Mouse (Mus musculus): Measurements from ENCODE around the gene Klhl1.
"Not testable (repeated sequence)": the region's sequence is repeated elsewhere in the genome, so short reads cannot be mapped to it uniquely, and the experiment has no call there.

Klhl1 gene

GRCm38 (mm10) chr14:96518954-96519682 is at the start of gene Klhl1:
Gene Klhl1, minus strand, starts transcription at chr14:96519102.
- DNase-seq (ENCODE audit: low spot score), result no peak

- no peak for DNase-seq (ENCODE audit: low spot score)
These were observed 34.8 kb upstream of the Klhl1 start for GRCm38 (mm10) chr14:96553668-96554067.

- DNase-seq (ENCODE audit: low spot score), result no peak
These were observed 550 bp downstream of the Klhl1 start for GRCm38 (mm10) chr14:96518151-96518953.

- no peak for DNase-seq (ENCODE audit: low spot score)
These were observed 1.2 kb downstream of the Klhl1 start for GRCm38 (mm10) chr14:96517727-96518126.

GRCm38 (mm10) chr14:96499936-96500335 is 19.0 kb downstream of the Klhl1 start:
- DNase-seq (ENCODE audit: low spot score), result no peak

GRCm38 (mm10) chr14:96471812-96472211 is 47.1 kb downstream of the Klhl1 start:
- no peak for DNase-seq (ENCODE audit: low spot score)

- DNase-seq (ENCODE audit: low spot score), result no peak
These were observed 47.6 kb downstream of the Klhl1 start for GRCm38 (mm10) chr14:96471336-96471735.

GRCm38 (mm10) chr14:96461756-96462155 is 57.1 kb downstream of the Klhl1 start:
- peak; percentile 14 for DNase-seq (ENCODE audit: low spot score)

- DNase-seq (ENCODE audit: low spot score), result no peak
These were observed 126.7 kb downstream of the Klhl1 start for GRCm38 (mm10) chr14:96392032-96392737.

GRCm38 (mm10) chr14:96362727-96363126 is 156.2 kb downstream of the Klhl1 start:
- DNase-seq (ENCODE audit: low spot score), result no peak

- no peak for DNase-seq (ENCODE audit: low spot score)
These were observed 170.7 kb downstream of the Klhl1 start for GRCm38 (mm10) chr14:96348220-96348619.

- DNase-seq (ENCODE audit: low spot score), result no peak
These were observed 187.8 kb downstream of the Klhl1 start for GRCm38 (mm10) chr14:96331069-96331468.

- no peak for DNase-seq (ENCODE audit: low spot score)
These were observed 301.0 kb downstream of the Klhl1 start for GRCm38 (mm10) chr14:96217805-96218441.

GRCm38 (mm10) chr14:96194795-96195194 is 324.1 kb downstream of the Klhl1 start:
- not testable (repeated sequence) for DNase-seq (ENCODE audit: low spot score)

- no peak for DNase-seq (ENCODE audit: low spot score)
These were observed 344.4 kb downstream of the Klhl1 start for GRCm38 (mm10) chr14:96174546-96174945.

- DNase-seq (ENCODE audit: low spot score), result no peak
These were observed 375.8 kb downstream of the Klhl1 start for GRCm38 (mm10) chr14:96143137-96143536.

- peak; percentile 13 for DNase-seq (ENCODE audit: low spot score)
These were observed 378.7 kb downstream of the Klhl1 start for GRCm38 (mm10) chr14:96140246-96140645.

GRCm38 (mm10) chr14:96107396-96107795 is 411.5 kb downstream of the Klhl1 start:
- no peak for DNase-seq (ENCODE audit: low spot score)

- DNase-seq (ENCODE audit: low spot score), result no peak
These were observed 437.2 kb downstream of the Klhl1 start for GRCm38 (mm10) chr14:96081681-96082207.

- DNase-seq (ENCODE audit: low spot score), result no peak
These were observed 453.0 kb downstream of the Klhl1 start for GRCm38 (mm10) chr14:96065884-96066283.
